Mouse (Mus musculus) liver, postnatal 0 days (tissue): ENCODE measurements around the gene Tex261.

Experiments used
- CTCF ChIP-seq: sonication (generic); IDR thresholded peaks from 2 replicates; pipeline ENCODE4 v1.5.1; 2016; ENCODE audit warnings: antibody characterized with exemption, low read depth
- EP300 ChIP-seq: IDR thresholded peaks from 2 replicates; pipeline ENCODE4 v1.6.1; 2016; ENCODE audit warnings: antibody characterized with exemption, low read depth, mild to moderate bottlenecking

GRCm38 (mm10) chr6:83820727-83821515, 45.3 kb upstream of the Tex261 start:
- TF ChIP-seq CTCF (no peak), EP300 (no peak)
